Mouse (Mus musculus) megakaryocyte progenitor cell, adult 5-6 weeks (primary cell): ENCODE results near the gene Zfhx3. TPM values are rescaled to one million over a fixed set of nuclear protein-coding genes. Genes with fewer than 3 reads are reported as not detected.

Source experiments
- ATAC-seq: replicated peaks from 2 replicates; pipeline ENCODE4 v1.8.0; 2016; ENCODE audit warnings: mild to moderate bottlenecking, moderate TSS enrichment, inconsistent platforms; ENCODE audit not compliant: poor library complexity
- total RNA-seq, 2 experiments: library from RNA; stranded (forward) in 1 of 2; stranded (reverse) in 1 of 2; fragments of 157-497, 149-512 nt in 1 of 2; fragments of 200-1000 nt in 1 of 2; gene quantifications; 2 replicates each; pipeline versions ENCODE4 v1.2.3 to v1.2.4; 2015 to 2017

Gene Zfhx3
- total RNA-seq, 2 experiments from 2014 or later, result 0.25 to 1.7 TPM

GRCm38 (mm10) chr8:108625571-108626120 is 683.2 kb downstream of the Zfhx3 start:
- no peak for ATAC-seq

GRCm38 (mm10) chr8:108631069-108631468 is 688.6 kb downstream of the Zfhx3 start:
- ATAC-seq, result peak; percentile 68

DNA sequence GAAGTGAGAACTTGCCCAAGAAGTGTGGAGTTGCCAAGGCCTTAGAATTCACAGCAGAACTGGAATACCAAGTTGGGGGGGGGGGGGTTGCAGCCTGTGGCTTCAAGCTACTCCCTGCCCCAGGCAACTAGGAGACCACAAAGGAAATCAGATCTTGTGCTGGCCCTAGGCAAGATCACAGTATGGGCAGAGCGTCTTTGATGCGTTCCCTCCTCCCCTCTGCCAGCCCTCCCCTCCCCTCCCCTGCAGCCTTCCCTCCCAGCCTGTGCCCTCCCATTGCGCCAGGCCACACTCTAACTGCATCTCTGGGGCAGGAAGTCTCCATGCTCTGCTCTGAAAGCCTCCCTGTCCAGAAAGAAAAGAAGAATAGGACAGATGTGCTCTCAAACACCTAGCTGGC is 691.8 kb downstream of the Zfhx3 start:
- peak; percentile 68 for ATAC-seq

- ATAC-seq, result peak; percentile 92
These were observed 695.4 kb downstream of the Zfhx3 start for GRCm38 (mm10) chr8:108637887-108638286.

- no peak for ATAC-seq
These were observed 703.2 kb downstream of the Zfhx3 start for GRCm38 (mm10) chr8:108645660-108646059.

GRCm38 (mm10) chr8:108647556-108647955 is 705.1 kb downstream of the Zfhx3 start:
- 0 out of 2 replicates have a peak, but pooled peaks have one; percentile 15 for ATAC-seq

- ATAC-seq, result no peak
These were observed 706.5 kb downstream of the Zfhx3 start for GRCm38 (mm10) chr8:108648993-108649392.

GRCm38 (mm10) chr8:108650837-108651236 is 708.4 kb downstream of the Zfhx3 start:
- ATAC-seq, result no peak

- no peak for ATAC-seq
These were observed 719.1 kb downstream of the Zfhx3 start for GRCm38 (mm10) chr8:108661486-108662093.

- peak; percentile 92 for ATAC-seq
These were observed 720.3 kb downstream of the Zfhx3 start for GRCm38 (mm10) chr8:108662766-108663165.

- ATAC-seq, result no peak
These were observed 729.6 kb downstream of the Zfhx3 start for GRCm38 (mm10) chr8:108671939-108672515.

- ATAC-seq, result no peak
These were observed 732.6 kb downstream of the Zfhx3 start for GRCm38 (mm10) chr8:108675001-108675525.

- ATAC-seq, result no peak
These were observed 747.2 kb downstream of the Zfhx3 start for GRCm38 (mm10) chr8:108689694-108690093.

GRCm38 (mm10) chr8:108690576-108691455 is 748.4 kb downstream of the Zfhx3 start:
- ATAC-seq, result no peak

DNA sequence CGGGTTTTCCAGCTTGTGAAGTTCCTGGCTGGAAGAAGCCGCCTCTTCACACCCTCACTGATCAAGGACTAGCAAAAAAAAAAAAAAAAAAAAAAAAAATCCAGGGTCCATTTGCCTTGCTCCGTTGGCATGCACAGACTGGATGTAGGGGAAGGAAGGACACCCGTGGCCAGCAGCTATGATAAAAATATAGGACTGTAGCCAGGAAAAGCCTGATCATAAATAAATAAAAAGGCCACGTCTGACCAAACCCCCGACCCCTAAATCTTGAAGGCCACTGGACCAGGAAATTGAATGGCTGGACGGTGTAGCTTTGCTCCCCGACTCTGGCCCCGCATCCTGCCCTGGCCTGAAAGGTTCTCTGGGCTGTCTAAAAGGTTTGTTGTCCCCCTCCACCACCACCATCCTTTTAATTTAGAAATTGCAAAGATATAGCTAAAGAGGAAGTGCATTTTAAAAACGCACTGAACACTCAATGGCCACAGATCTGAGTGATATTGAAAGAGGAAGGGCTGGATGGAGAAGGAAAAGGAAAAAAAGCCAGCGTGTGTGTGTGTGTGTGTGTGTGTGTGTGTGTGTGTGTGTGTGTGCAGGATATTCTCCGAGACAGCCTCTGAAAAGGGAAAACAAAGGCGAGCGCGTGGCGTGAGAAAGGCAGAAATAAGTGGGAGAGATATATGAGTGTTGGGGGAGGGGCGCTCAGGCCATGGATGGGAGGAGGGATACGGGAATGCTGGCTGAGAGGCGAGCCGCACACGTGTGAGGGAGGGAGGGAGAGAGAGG is 749.2 kb downstream of the Zfhx3 start:
- peak; percentile 71 for ATAC-seq

- no peak for ATAC-seq
These were observed 749.8 kb downstream of the Zfhx3 start for GRCm38 (mm10) chr8:108692239-108692627.

DNA sequence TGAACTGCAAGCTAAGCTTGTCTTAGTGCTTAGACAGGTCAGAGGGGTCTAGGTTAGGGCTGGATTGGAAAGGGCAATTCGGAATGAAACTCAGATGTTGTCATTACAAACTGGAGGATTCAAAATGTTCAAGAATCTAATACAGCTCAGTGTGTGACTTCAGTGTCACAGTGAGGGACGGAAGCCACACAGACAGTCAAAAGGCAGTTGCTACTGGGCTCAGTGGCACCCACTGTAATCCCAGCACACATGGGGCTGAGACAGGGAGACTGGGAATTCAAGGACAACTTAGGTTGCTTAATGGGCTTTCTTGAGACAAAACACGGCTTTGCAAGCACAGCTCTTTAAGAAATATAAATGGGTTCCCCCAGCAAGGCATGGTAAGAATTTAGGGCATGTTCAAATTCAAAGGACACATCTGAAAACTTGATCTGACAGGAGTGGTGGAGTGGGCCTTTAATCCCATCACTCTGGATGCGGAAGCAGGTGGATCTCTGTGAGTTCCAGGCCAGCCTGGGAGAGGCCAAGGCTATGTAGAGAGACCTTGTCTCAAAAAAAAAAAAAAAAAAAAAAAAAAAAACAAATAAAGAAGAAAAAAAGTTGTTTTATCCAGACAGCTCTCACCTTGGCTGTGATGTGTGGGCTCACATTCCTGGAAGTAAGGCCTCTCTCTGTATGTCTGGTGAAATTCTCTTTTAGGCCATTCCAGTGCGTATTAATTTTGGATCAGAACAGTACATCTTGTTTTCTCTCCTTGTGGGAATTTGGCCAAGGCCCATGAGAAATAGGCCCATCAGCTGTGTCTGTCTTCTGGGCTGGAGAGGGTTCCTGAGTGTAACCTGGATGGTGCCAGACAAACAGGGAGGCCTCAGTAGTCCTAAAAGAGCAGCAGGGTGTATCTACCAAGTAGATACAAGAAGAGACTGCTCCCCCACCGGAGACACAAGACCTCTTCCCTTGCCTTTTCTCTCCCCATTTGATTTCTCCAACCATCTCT is 750.5 kb downstream of the Zfhx3 start:
- no peak for ATAC-seq

DNA sequence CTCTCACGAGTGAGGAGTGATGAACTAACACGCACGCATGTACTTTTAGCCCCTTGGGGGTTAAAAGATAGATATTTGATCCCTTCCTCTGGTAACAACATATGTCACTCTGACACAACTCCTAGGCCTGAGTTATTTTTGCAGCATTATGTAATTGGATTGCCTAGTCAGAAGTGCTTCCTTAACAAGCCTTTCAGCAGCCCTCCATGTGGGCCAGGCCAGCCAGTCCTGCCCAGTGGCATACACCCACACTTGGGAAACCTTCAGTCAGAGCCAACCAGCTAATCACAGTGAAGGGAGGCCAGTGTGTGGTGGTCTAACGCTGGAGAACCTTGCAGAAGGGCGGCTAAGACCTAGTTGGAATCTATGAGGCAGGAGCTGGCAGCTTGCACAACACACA is 751.4 kb downstream of the Zfhx3 start:
- ATAC-seq, result peak; percentile 65

DNA sequence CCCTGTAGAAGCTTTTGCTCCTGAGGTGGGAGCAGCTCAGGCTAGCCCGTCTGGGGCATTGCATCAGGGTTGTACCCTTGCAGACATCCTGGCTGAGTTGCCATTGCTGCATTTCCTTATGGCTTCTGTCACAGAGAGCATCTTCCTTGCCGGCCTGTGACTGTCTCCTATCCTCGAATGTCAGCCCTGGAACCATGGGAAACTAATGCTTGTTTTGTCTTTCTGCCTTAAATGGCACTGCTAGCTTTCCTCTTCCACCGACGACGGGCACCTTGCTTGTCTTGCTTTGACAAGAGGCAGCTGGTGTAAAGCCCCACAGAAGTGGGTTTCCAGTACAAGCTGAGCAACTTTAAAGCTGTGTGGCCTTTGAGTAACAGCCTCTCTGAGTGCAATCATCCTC is 752.1 kb downstream of the Zfhx3 start:
- ATAC-seq, result no peak
